Mouse (Mus musculus) olfactory bulb, adult 2 months (tissue): ENCODE results near the gene Smad6.

ENCODE experiments used
- CTCF ChIP-seq: fragments of 200-500 bp; IDR thresholded peaks from 2 replicates; pipeline ENCODE4 v1.5.1; 2012; ENCODE audit warnings: low read depth, mild to moderate bottlenecking, low read length, moderate library complexity; ENCODE audit not compliant: insufficient read depth
- POLR2A ChIP-seq: fragments of 200-500 bp; IDR thresholded peaks from 2 replicates; pipeline ENCODE4 v1.6.1; 2012; ENCODE audit warnings: mild to moderate bottlenecking, low read depth, low read length, moderate library complexity; ENCODE audit not compliant: insufficient read depth

DNA sequence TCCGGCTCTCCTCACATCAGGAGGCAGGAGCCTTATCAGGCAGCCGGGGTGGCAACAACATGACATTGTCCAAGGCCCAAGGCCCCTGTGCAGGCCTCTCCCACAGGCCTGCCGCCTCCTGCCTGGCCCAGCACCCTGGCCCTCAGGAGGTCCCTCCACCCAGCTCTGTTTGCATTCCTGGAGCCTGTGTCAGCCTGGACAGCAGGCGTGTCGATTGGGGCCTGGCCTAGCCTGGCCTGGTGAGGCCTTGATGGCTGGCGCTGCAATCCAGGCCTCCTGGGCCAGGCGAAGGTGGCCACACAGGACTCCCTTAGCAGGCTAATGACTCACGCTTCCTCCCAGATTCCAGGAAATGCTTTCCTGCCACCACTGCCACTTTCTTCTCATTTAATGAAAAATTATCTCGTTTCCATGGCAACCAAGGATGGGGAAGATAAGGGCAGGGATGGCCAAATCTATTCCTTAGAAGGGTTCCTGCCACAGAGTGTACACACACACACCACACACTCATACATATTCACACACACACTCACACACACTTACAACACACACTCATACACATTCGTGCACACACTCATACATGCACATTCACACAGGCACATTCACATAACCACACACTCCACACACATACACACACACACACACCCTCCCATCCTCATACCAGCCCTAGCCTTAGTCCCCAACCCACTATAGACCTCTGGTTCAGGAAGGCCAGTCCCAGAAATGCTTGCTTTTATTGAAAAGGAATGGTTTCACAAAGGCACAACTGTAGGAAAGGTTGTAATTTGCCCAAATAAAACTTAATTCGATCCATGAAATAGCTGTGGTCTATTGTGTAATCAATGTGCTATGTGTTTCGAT lies 79.9 kb downstream of the Smad6 start:
- TF ChIP-seq CTCF, result no peak
- no peak for TF ChIP-seq POLR2A
